Mouse (Mus musculus) T-helper 17 cell (primary cell): ENCODE measurements around the gene Pdlim5.

ENCODE experiments used
- in situ Hi-C, 2 experiments: fragments of 300-600 bp; cut with MboI, MseI; formaldehyde crosslinking; loops; 1 replicate in 1 of 2; 2 replicates in 1 of 2; pipeline ENCODE4 v1.15.1; 2025; ENCODE audit warnings: high pct_unique_total_duplicates in 2 of 2

Pdlim5 gene

GRCm38 (mm10) chr3:142276506-142276905, 119.0 kb downstream of the Pdlim5 start:
- in situ Hi-C loops, result loop anchor here (5.0 to 10.0 kb wide), 3 partner anchors 242 to 409 kb away; no protein-coding TSS in a partner anchor

- in situ Hi-C loops, result loop anchor here (5.0 to 10.0 kb wide), 3 partner anchors 240 to 408 kb away; no protein-coding TSS in a partner anchor
These were observed 120.5 kb downstream of the Pdlim5 start for GRCm38 (mm10) chr3:142274993-142275392.

- in situ Hi-C loops, result loop anchor here in 1 of 2 experiments (10.0 kb wide), 1 partner anchor 240 kb away; no protein-coding TSS in a partner anchor
These were observed 121.0 kb downstream of the Pdlim5 start for GRCm38 (mm10) chr3:142274451-142274850.

- in situ Hi-C loops, result loop anchor here in 1 of 2 experiments (10.0 kb wide), 1 partner anchor 238 kb away; no protein-coding TSS in a partner anchor
These were observed 122.2 kb downstream of the Pdlim5 start for GRCm38 (mm10) chr3:142273265-142273664.

- in situ Hi-C loops, result no loop called here
These were observed 139.1 kb downstream of the Pdlim5 start for GRCm38 (mm10) chr3:142256371-142256770.

GRCm38 (mm10) chr3:142252086-142252485, 143.4 kb downstream of the Pdlim5 start:
- in situ Hi-C loops, result no loop called here

GRCm38 (mm10) chr3:142249458-142249857, 146.0 kb downstream of the Pdlim5 start:
- in situ Hi-C loops, result no loop called here

- in situ Hi-C loops, result no loop called here
These were observed 152.2 kb downstream of the Pdlim5 start for GRCm38 (mm10) chr3:142243263-142243662.

GRCm38 (mm10) chr3:142239298-142239697, 156.2 kb downstream of the Pdlim5 start:
- in situ Hi-C loops, result no loop called here

GRCm38 (mm10) chr3:142238260-142239046, 157.0 kb downstream of the Pdlim5 start:
- in situ Hi-C loops, result no loop called here

GRCm38 (mm10) chr3:142237621-142238020, 157.9 kb downstream of the Pdlim5 start:
- in situ Hi-C loops, result no loop called here

- in situ Hi-C loops, result no loop called here
These were observed 161.7 kb downstream of the Pdlim5 start for GRCm38 (mm10) chr3:142233606-142234465.

- in situ Hi-C loops, result no loop called here
These were observed 166.8 kb downstream of the Pdlim5 start for GRCm38 (mm10) chr3:142228665-142229064.

- in situ Hi-C loops, result loop anchor here in 1 of 2 experiments (5.0 kb wide), 1 partner anchor 45 kb away; no protein-coding TSS in a partner anchor
These were observed 172.9 kb downstream of the Pdlim5 start for GRCm38 (mm10) chr3:142222471-142223103.

- in situ Hi-C loops, result loop anchor here in 1 of 2 experiments (5.0 kb wide), 1 partner anchor 47 kb away; no protein-coding TSS in a partner anchor
These were observed 175.6 kb downstream of the Pdlim5 start for GRCm38 (mm10) chr3:142219910-142220309.

GRCm38 (mm10) chr3:142212821-142213220, 182.7 kb downstream of the Pdlim5 start:
- in situ Hi-C loops, result no loop called here

GRCm38 (mm10) chr3:142212186-142212585, 183.3 kb downstream of the Pdlim5 start:
- in situ Hi-C loops, result no loop called here

- in situ Hi-C loops, result no loop called here
These were observed 185.5 kb downstream of the Pdlim5 start for GRCm38 (mm10) chr3:142209981-142210380.

GRCm38 (mm10) chr3:142209057-142209456, 186.4 kb downstream of the Pdlim5 start:
- in situ Hi-C loops, result no loop called here

- in situ Hi-C loops, result no loop called here
These were observed 188.0 kb downstream of the Pdlim5 start for GRCm38 (mm10) chr3:142207488-142207887.

- in situ Hi-C loops, result no loop called here
These were observed 189.2 kb downstream of the Pdlim5 start for GRCm38 (mm10) chr3:142206316-142206715.
